Comparison of ENCODE assay signal across 18 mouse cellular contexts in genomic region chrX:7837146-7837545, GRCm38 (mm10). TPM values are rescaled to one million over a fixed set of nuclear protein-coding genes. Genes with fewer than 3 reads are reported as not detected.
A peak's percentile ranks its signal among the peaks of the same experiment; 100 is the strongest.
DNase-seq lines count a peak whose midpoint lies in the region; ATAC-seq and TF ChIP-seq lines count a peak whose summit lies in the region.
"Had no signal": no experiment of that assay in that cellular context is flagged by ENCODE, and none has a peak within 500 bp of the region (broad histone marks: within the 10 kb centered on the region; RNA-seq: fewer than 3 reads in every experiment).

No protein-coding gene starts in this region.

- TF ChIP-seq CTCF in liver, embryonic 14.5 days (IDR thresholded peaks at IDR 0.05; ENCODE audit: low read depth) = no peak

- DNase-seq in heart, adult 9 months (ENCODE audit: low spot score in 2 of 2) = no peak
- peak; percentile 56 for DNase-seq in c-Kit-positive CD71-positive TER-119-positive erythroid progenitor cells, embryonic 14.5 days (ENCODE audit: low spot score)
- peak; percentile 58 to 65 (median 58) for DNase-seq in liver, embryonic 14.5 days (ENCODE audit: low read depth in 3 of 3, low spot score in 3 of 3)
- DNase-seq in spleen, postnatal 36 days (ENCODE audit: low spot score in 2 of 2) = peak; percentile 35 to 59
- DNase-seq in urinary bladder, postnatal 4 days (ENCODE audit: low spot score in 2 of 2) = no peak
- DNase-seq in cerebellum, adult 8-10 months = no peak
- DNase-seq in hindbrain, embryonic 11.5 days (ENCODE audit: low spot score) = no peak
- DNase-seq: adrenal gland, postnatal 36 days; cerebellum, postnatal 10 days; kidney, adult 18-20 months; kidney, postnatal 14 days had no signal

- peak overlapping the region; percentile 29; the same call in 1 of the 2 replicates for H3K27ac ChIP-seq in heart, embryonic 11.5 days (ENCODE audit: low read depth, low read length)
- H3K27ac ChIP-seq in liver, embryonic 14.5 days = peak overlapping the region; percentile 94
- no peak overlapping the region for H3K27ac ChIP-seq in hindbrain, embryonic 11.5 days (ENCODE audit: low read depth, low read length)
- H3K27ac ChIP-seq: forebrain, embryonic 15.5 days; heart, embryonic 15.5 days; limb, embryonic 12.5 days had no signal

- no peaks in the 10 kb centered on the region for H3K36me3 ChIP-seq in heart, embryonic 11.5 days (ENCODE audit: control insufficient read depth, insufficient read depth, low read length)
- H3K36me3 ChIP-seq in liver, embryonic 14.5 days (replicated peaks; ENCODE audit: control insufficient read depth, insufficient read depth, low read depth) = no peaks in the 10 kb centered on the region
- no peaks in the 10 kb centered on the region for H3K36me3 ChIP-seq in hindbrain, embryonic 11.5 days (ENCODE audit: control insufficient read depth, insufficient read depth, low read length)
- H3K36me3 ChIP-seq: forebrain, embryonic 15.5 days; heart, embryonic 15.5 days; limb, embryonic 12.5 days had no signal

- no peak overlapping the region for H3K4me2 ChIP-seq in heart, embryonic 11.5 days
- peak overlapping the region; percentile 53 for H3K4me2 ChIP-seq in liver, embryonic 14.5 days (ENCODE audit: low read depth)
- H3K4me2 ChIP-seq in hindbrain, embryonic 11.5 days (replicated peaks; ENCODE audit: low read depth, low read length) = no peak overlapping the region
- H3K4me2 ChIP-seq: forebrain, embryonic 15.5 days; heart, embryonic 15.5 days; limb, embryonic 12.5 days had no signal

- H3K4me3 ChIP-seq in heart, embryonic 11.5 days (ENCODE audit: low read depth, low read length) = no peak overlapping the region
- H3K4me3 ChIP-seq in liver, embryonic 14.5 days (ENCODE audit: insufficient read depth in 1 of 2, low read depth in 2 of 2, low read length in 2 of 2) = no peak overlapping the region; a peak in 1 of 4 replicates
- no peak overlapping the region for H3K4me3 ChIP-seq in hindbrain, embryonic 11.5 days (ENCODE audit: low read depth, low read length)
- H3K4me3 ChIP-seq: forebrain, embryonic 15.5 days; heart, embryonic 15.5 days; limb, embryonic 12.5 days; megakaryocyte, embryonic 14.5 days had no signal

- H3K27me3 ChIP-seq in heart, embryonic 11.5 days (ENCODE audit: control insufficient read depth, insufficient read depth, low read length) = no peaks in the 10 kb centered on the region
- no peaks in the 10 kb centered on the region for H3K27me3 ChIP-seq in liver, embryonic 14.5 days (ENCODE audit: control insufficient read depth, insufficient read depth, low read length)
- no peaks in the 10 kb centered on the region for H3K27me3 ChIP-seq in hindbrain, embryonic 11.5 days (ENCODE audit: control insufficient read depth, insufficient read depth, low read length)
- H3K27me3 ChIP-seq: CH12.LX; forebrain, embryonic 15.5 days; heart, embryonic 15.5 days; limb, embryonic 12.5 days; megakaryocyte, embryonic 14.5 days; Patski had no signal

- no peak overlapping the region for H3K9ac ChIP-seq in heart, embryonic 11.5 days (ENCODE audit: low read depth, low read length)
- peak overlapping the region; percentile 49 for H3K9ac ChIP-seq in liver, embryonic 14.5 days (replicated peaks)
- H3K9ac ChIP-seq in hindbrain, embryonic 11.5 days (ENCODE audit: low read depth, low read length) = no peak overlapping the region
- H3K9ac ChIP-seq: forebrain, embryonic 15.5 days; heart, embryonic 15.5 days; limb, embryonic 12.5 days had no signal

- TF ChIP-seq EP300 in liver, embryonic 14.5 days (IDR thresholded peaks at IDR 0.05; ENCODE audit: low read depth) = peak; percentile 76

- no peaks in the 10 kb centered on the region for H3K4me1 ChIP-seq in heart, embryonic 11.5 days (ENCODE audit: control insufficient read depth, insufficient read depth, low read length)
- H3K4me1 ChIP-seq in liver, embryonic 14.5 days (replicated peaks; ENCODE audit: control insufficient read depth in 2 of 2, insufficient read depth in 2 of 2, low read length in 1 of 2) = peaks cover 33 to 53% of the 10 kb centered on the region in 2 experiments
- no peaks in the 10 kb centered on the region for H3K4me1 ChIP-seq in hindbrain, embryonic 11.5 days (replicated peaks; ENCODE audit: control insufficient read depth, insufficient read depth, low read length)
- H3K4me1 ChIP-seq: forebrain, embryonic 15.5 days; heart, embryonic 15.5 days; limb, embryonic 12.5 days had no signal

- H3K9me3 ChIP-seq in heart, embryonic 11.5 days (replicated peaks; ENCODE audit: control insufficient read depth, low read length) = no peaks in the 10 kb centered on the region
- H3K9me3 ChIP-seq in liver, embryonic 14.5 days (ENCODE audit: control insufficient read depth, low read length) = no peaks in the 10 kb centered on the region
- no peaks in the 10 kb centered on the region for H3K9me3 ChIP-seq in hindbrain, embryonic 11.5 days (ENCODE audit: control insufficient read depth, low read length)
- H3K9me3 ChIP-seq: forebrain, embryonic 15.5 days; heart, embryonic 15.5 days; limb, embryonic 12.5 days had no signal

- peak; percentile 35; the same call in 1 of the 2 replicates for ATAC-seq in heart, embryonic 11.5 days (replicated peaks; ENCODE audit: insufficient number of reproducible peaks, low FRiP score, low TSS enrichment)
- ATAC-seq in liver, embryonic 14.5 days (ENCODE audit: insufficient read depth) = peak; percentile 54
- no peak for ATAC-seq in hindbrain, embryonic 11.5 days (ENCODE audit: low FRiP score)
- ATAC-seq: forebrain, embryonic 15.5 days; Patski had no signal

- 56% methylated on average over 1 of the region's 1 CpGs for WGBS in heart, embryonic 11.5 days (ENCODE audit: insufficient replicate concordance)
- WGBS in liver, embryonic 14.5 days (ENCODE audit: insufficient replicate concordance) = 33% methylated on average over 1 of the region's 1 CpGs
- 78% methylated on average over 1 of the region's 1 CpGs for WGBS in hindbrain, embryonic 11.5 days

RNA-seq across cellular contexts. Expression of gene Otud5, which starts 4.0 kb away (rescaled TPM):
- 22.9 and 23.7 TPM in 2 replicates for polyA plus RNA-seq in heart, embryonic 11.5 days (2014; fragmentation: Nextera tagmentation; extraction: Ambion mirVana)
- polyA plus RNA-seq in liver, embryonic 14.5 days (2012; rRNA removed) = 30.0 and 30.4 TPM in 2 replicates
- 26.9 and 28.8 TPM in 2 replicates for polyA plus RNA-seq in liver, embryonic 14.5 days (2014; fragmentation: Nextera tagmentation; extraction: Ambion mirVana)
- 32.4 and 37.5 TPM in 2 replicates for polyA plus RNA-seq in hindbrain, embryonic 11.5 days (2014; fragmentation: Nextera tagmentation; extraction: Ambion mirVana)

RNA-seq across cellular contexts. Expression of gene Kcnd1, which starts 15.1 kb away (rescaled TPM):
- 1.6 TPM in 2 replicates for polyA plus RNA-seq in heart, embryonic 11.5 days (2014; fragmentation: Nextera tagmentation; extraction: Ambion mirVana)
- 0.37 and 0.43 TPM in 2 replicates for polyA plus RNA-seq in liver, embryonic 14.5 days (2012; rRNA removed)
- polyA plus RNA-seq in liver, embryonic 14.5 days (2014; fragmentation: Nextera tagmentation; extraction: Ambion mirVana) = 0.19 TPM in 2 replicates
- polyA plus RNA-seq in hindbrain, embryonic 11.5 days (2014; fragmentation: Nextera tagmentation; extraction: Ambion mirVana) = 1.6 and 2.2 TPM in 2 replicates

RNA-seq across cellular contexts. Expression of gene Pim2, which starts 40.9 kb away (rescaled TPM):
- 5.2 and 5.7 TPM in 2 replicates for polyA plus RNA-seq in heart, embryonic 11.5 days (2014; fragmentation: Nextera tagmentation; extraction: Ambion mirVana)
- 2.8 and 2.9 TPM in 2 replicates for polyA plus RNA-seq in liver, embryonic 14.5 days (2012; rRNA removed)
- polyA plus RNA-seq in liver, embryonic 14.5 days (2014; fragmentation: Nextera tagmentation; extraction: Ambion mirVana) = 2.3 and 2.4 TPM in 2 replicates
- polyA plus RNA-seq in hindbrain, embryonic 11.5 days (2014; fragmentation: Nextera tagmentation; extraction: Ambion mirVana) = 6.4 and 7.1 TPM in 2 replicates

RNA-seq across cellular contexts. Expression of gene Slc35a2, which starts 46.7 kb away (rescaled TPM):
- 16.9 and 19.1 TPM in 2 replicates for polyA plus RNA-seq in heart, embryonic 11.5 days (2014; fragmentation: Nextera tagmentation; extraction: Ambion mirVana)
- 13.1 and 13.6 TPM in 2 replicates for polyA plus RNA-seq in liver, embryonic 14.5 days (2012; rRNA removed)
- polyA plus RNA-seq in liver, embryonic 14.5 days (2014; fragmentation: Nextera tagmentation; extraction: Ambion mirVana) = 6.6 and 6.7 TPM in 2 replicates
- polyA plus RNA-seq in hindbrain, embryonic 11.5 days (2014; fragmentation: Nextera tagmentation; extraction: Ambion mirVana) = 11.5 and 13.3 TPM in 2 replicates

RNA-seq across cellular contexts. Expression of gene Gripap1, which starts 47.6 kb away (rescaled TPM):
- 26.5 and 26.8 TPM in 2 replicates for polyA plus RNA-seq in heart, embryonic 11.5 days (2014; fragmentation: Nextera tagmentation; extraction: Ambion mirVana)
- 23.3 and 31.3 TPM in 2 replicates for polyA plus RNA-seq in liver, embryonic 14.5 days (2012; rRNA removed)
- 17.7 and 19.7 TPM in 2 replicates for polyA plus RNA-seq in liver, embryonic 14.5 days (2014; fragmentation: Nextera tagmentation; extraction: Ambion mirVana)
- polyA plus RNA-seq in hindbrain, embryonic 11.5 days (2014; fragmentation: Nextera tagmentation; extraction: Ambion mirVana) = 46.1 and 53.6 TPM in 2 replicates

Comparison
In these comparisons a context has a peak if more than half of its experiments do, and no peak if none do; other contexts are left out.
1. DNase-seq: peak in c-Kit-positive CD71-positive TER-119-positive erythroid progenitor cells, embryonic 14.5 days (single experiment), liver, embryonic 14.5 days (3 of 3) and spleen, postnatal 36 days (2 of 2); none in heart, adult 9 months (0 of 2), urinary bladder, postnatal 4 days (0 of 2), cerebellum, adult 8-10 months (single experiment) and hindbrain, embryonic 11.5 days (single experiment).